Mouse (Mus musculus) effector memory CD4-positive, alpha-beta T cell, adult 7 months (primary cell): Measurements from ENCODE around the gene Kremen2. TPM values are rescaled to one million over a fixed set of nuclear protein-coding genes. Genes with fewer than 3 reads are reported as not detected.

ENCODE experiments used
- polyA plus RNA-seq: library from polyadenylated mRNA; unstranded; fragments of 100-300 nt; shearing (Covaris generic); gene quantifications from one replicate; pipeline ENCODE4 v1.2.1, GENCODE M21; 2017

The Kremen2 gene
- polyA plus RNA-seq = 2.8 TPM

DNA sequence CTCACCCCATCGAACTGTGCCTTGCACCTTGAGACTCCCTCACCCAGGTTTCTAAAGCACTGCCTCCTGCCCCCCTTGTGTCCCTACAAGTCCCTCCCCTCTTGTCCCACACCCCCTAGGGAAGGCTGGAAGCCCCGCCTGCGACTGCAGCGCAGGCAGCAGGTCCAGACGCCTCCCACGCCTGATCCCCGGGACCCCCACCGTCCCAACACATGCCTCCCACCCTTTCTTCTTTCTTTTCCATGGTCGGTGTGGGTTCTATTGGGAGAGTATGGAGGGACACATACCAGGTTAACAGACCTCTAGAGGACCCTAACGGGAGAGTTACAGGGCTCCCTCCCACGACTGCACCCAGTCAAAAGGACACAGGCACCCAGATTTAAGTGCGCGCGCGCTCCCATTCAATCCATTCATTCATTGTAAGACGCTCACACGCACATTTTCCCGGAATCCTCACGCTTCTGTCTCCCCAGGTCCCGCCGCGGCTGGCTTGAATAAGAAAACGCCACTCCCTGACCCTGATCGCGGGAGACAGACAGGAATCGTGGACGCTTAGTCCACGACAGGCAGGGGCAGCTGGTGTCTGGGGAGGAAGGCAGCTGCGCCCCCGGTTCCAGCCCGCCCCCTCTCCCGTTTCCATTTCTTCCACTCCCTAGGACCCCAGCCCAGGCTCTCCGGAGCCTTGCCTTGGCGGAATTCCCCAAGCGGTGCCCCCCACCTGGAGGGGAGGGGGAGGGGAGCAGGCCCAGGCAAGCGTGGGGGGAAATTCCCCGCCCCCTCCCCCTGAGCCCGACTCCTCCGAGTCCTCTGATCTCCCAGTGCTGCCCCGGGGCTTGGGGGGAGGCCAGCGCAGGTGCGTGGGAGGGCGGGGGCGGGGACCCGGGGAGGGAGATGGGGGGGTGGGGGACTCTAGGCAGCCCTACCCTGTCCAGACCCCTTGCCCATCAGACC, at the start of gene Kremen2:
TSS of gene Kremen2 (minus strand) at position 533 of the 951 bp plus-strand sequence.

GRCm38 (mm10) chr17:23790269-23791078, 44.8 kb upstream of the Kremen2 start, which contains the start of gene Srrm2:
Gene Srrm2 (plus strand): TSS chr17:23790532.

DNA sequence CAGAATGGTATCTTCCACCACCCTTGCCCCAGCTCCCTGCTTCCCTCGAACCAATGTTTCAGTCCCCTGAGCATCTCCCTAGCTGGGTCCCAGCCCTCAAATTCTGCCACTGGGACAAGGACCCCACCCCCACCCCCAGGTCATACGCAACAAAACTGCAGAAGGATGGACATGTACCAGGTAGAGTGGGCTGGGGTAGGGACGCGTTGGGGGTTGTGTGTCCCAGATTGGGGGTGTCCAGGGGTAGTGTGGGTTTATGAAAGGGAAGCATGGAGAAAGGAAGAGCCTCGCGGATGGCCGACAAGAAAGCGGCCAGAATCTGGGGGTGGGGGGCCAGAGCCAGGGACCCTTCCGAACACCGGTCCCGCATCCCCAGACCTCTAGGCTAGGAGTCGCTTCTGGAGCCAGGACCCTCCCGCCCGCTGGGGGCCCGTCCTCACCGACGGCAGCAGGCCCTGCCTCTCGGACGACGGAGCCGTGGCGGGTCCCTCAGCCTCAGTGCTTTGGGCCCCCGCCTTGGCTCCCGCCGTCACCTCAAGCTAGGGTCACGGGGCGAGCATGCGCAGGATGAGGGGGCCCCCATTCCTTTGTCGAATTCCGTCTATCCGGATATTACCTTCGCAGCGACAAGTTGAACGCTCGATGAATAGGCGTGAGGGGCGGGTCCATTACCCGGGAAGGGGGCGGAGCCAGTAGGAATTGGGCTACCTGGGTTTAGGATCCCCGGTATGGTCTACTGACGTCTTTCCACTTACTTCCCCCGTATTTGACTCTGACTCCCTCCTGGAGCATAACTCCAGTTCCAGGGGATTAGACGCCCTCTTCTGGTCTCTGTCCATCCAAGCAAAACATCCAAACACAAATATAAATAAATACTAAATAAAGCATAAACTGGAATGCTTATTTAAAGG, 40.2 kb upstream of the Kremen2 start, which contains the start of gene Flywch2:
TSS of gene Flywch2 (minus strand) at position 521 of the 911 bp plus-strand sequence.

DNA sequence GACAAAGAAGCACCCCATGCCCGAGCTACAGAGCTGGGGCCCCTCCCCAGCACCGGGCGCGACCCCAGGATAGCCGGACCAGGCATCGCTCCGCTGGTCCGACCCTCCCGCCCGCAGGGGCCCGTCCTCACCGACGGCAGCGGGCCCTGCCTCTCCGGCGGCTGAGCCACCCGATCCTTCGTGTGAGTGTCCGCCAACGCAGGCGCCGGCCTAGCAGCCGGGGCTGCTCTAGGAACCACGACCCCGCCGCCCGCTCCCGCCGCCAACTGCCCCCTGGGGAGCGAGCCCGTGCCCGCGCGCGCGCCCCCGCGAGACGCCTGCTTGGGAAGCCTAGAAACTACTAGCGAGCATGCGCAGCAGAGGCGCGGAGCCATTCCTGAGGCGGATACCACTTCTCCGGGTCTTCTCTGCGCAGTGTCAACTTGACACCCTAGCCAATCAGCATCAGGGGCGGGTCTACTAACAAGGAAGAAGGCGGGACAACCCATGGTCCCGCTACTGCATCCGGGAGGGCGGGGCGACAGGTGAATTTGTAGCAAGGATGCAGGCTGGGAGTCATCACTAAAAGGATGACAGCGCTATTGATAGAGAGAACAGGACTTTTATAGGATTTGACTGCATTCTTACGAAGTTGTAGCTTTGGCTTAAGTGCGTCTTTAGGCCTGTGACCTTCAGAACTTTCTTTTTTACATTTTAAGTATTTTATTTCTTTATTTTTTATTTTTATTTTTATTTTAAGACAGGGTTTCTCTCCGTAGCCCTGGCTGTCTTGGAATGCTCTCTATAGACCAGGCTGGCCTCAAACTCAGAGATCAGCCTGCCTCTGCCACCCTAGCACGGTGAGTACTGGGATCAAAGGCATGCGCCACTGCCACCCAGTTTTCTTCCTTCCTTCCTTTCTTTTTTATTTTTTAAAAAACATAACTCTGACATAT, 25.9 kb upstream of the Kremen2 start, which contains the start of gene Flywch1:
TSS of gene Flywch1 (minus strand) at position 319 of the 935 bp plus-strand sequence.

DNA sequence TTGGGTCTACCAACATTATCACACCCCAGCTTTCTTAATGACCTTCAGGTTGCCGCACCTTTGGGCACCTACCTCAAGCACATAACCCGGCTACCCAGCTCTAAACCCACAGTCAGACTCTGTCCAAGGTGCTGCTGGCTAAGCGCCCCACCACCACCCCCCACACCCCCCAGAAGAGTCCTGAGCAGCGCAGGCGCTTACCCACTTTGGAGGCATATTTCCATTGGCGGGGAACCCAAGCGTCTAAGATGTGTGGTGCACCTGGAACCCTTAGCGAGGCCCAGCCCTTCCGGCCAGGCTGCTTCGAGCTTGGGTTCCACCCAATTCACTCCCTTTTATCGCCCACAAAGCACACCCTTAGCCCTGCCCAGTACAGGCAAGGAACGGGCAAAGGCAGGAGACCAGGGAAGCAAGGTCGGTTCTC, 5.0 kb downstream of the Kremen2 start, which contains the start of gene Paqr4:
TSS of gene Paqr4 (minus strand) at position 270 of the 424 bp plus-strand sequence.

GRCm38 (mm10) chr17:23725999-23726757, 19.5 kb downstream of the Kremen2 start, which contains the start of gene Pkmyt1:
Gene Pkmyt1 (plus strand): TSS chr17:23726336.

GRCm38 (mm10) chr17:23722376-23723125, 23.1 kb downstream of the Kremen2 start, which contains the start of gene 1520401A03Rik:
Gene 1520401A03Rik (minus strand): TSS chr17:23722783.

Other genes starting within 250 kb of the Kremen2 start
- gene Zfp213, start 181.6 kb downstream of the Kremen2 start, polyA plus RNA-seq = 7.3 TPM
- gene Zfp13, start 146.3 kb downstream of the Kremen2 start, polyA plus RNA-seq = not detected
- gene Zscan10, start 145.0 kb downstream of the Kremen2 start, polyA plus RNA-seq = 4.2 TPM
- gene Mmp25, start 100.6 kb downstream of the Kremen2 start, polyA plus RNA-seq = 1.5 TPM
- not detected for gene Bicdl2, start 85.3 kb downstream of the Kremen2 start, polyA plus RNA-seq
- 57.1 TPM for gene Hcfc1r1, start 72.2 kb downstream of the Kremen2 start, polyA plus RNA-seq
- gene Thoc6, start 72.0 kb downstream of the Kremen2 start, polyA plus RNA-seq = 31.2 TPM
- 13.4 TPM for gene Tnfrsf12a, start 68.4 kb downstream of the Kremen2 start, polyA plus RNA-seq
- not detected for gene Cldn6, start 66.6 kb downstream of the Kremen2 start, polyA plus RNA-seq
- gene Cldn9, start 61.8 kb downstream of the Kremen2 start, polyA plus RNA-seq = not detected
- gene 1520401A03Rik, start 23.1 kb downstream of the Kremen2 start, polyA plus RNA-seq = 0.13 TPM
- 57.9 TPM for gene Pkmyt1, start 19.5 kb downstream of the Kremen2 start, polyA plus RNA-seq
- gene Paqr4, start 5.0 kb downstream of the Kremen2 start, polyA plus RNA-seq = 3.5 TPM
- gene Flywch1, start 25.8 kb upstream of the Kremen2 start, polyA plus RNA-seq = 34.0 TPM
- 4.1 TPM for gene Flywch2, start 40.2 kb upstream of the Kremen2 start, polyA plus RNA-seq
- 994 TPM for gene Srrm2, start 44.7 kb upstream of the Kremen2 start, polyA plus RNA-seq
- gene Elob, start 83.3 kb upstream of the Kremen2 start, polyA plus RNA-seq = 395 TPM
- 0.35 TPM for gene Prss33, start 90.2 kb upstream of the Kremen2 start, polyA plus RNA-seq
- not detected for gene Prss32, start 98.0 kb upstream of the Kremen2 start, polyA plus RNA-seq
- gene Prss41, start 98.3 kb upstream of the Kremen2 start, polyA plus RNA-seq = 4.6 TPM
- not detected for gene Prss21, start 122.2 kb upstream of the Kremen2 start, polyA plus RNA-seq
- gene Dcpp1, start 135.0 kb upstream of the Kremen2 start, polyA plus RNA-seq = not detected
- not detected for gene Dcpp2, start 135.0 kb upstream of the Kremen2 start, polyA plus RNA-seq
- gene Dcpp3, start 171.6 kb upstream of the Kremen2 start, polyA plus RNA-seq = not detected
- not detected for gene Sbp, start 195.8 kb upstream of the Kremen2 start, polyA plus RNA-seq
- not detected for gene Sbpl, start 209.4 kb upstream of the Kremen2 start, polyA plus RNA-seq
- gene Prss30, start 234.7 kb upstream of the Kremen2 start, polyA plus RNA-seq = 5.7 TPM